Mouse (Mus musculus): ENCODE measurements around the gene Sema3f. TPM values are rescaled to one million over a fixed set of nuclear protein-coding genes. Genes with fewer than 3 reads are reported as not detected.

Gene Sema3f
- polyA plus RNA-seq, 1 experiment from 2014 or later = 33.6 TPM

- 91% methylated on average over 8 of the region's 8 CpGs for WGBS
- Histone ChIP-seq H3K4me3 (peak overlapping the region; percentile 95), H3K36me3 (peaks cover 48% of the 10 kb centered on the region), H3K27me3 (ENCODE audit: low read depth, poor library complexity, severe bottlenecking) (no peaks in the 10 kb centered on the region), H3K4me1 (peaks cover 96% of the 10 kb centered on the region), H3K9me3 (replicated peaks) (no peaks in the 10 kb centered on the region), H3K27ac (peak overlapping the region; percentile 95)
- DNase-seq (ENCODE audit: low spot score) = no peak
Observed at GRCm38 (mm10) chr9:107631861-107632260, 78.4 kb downstream of the Sema3f start.

Other genes with a start within 250 kb of the Sema3f start
- 41.3 and 43.5 TPM in 2 replicates for gene Tmem115, start 176.5 kb downstream of the Sema3f start, polyA plus RNA-seq (2016; fragmentation: Nextera tagmentation; extraction: Ambion mirVana)
- gene Cyb561d2, start 168.3 kb downstream of the Sema3f start, polyA plus RNA-seq (2016; fragmentation: Nextera tagmentation; extraction: Ambion mirVana) = 13.2 and 15.8 TPM in 2 replicates
- 34.0 and 37.3 TPM in 2 replicates for gene Nprl2, start 168.2 kb downstream of the Sema3f start, polyA plus RNA-seq (2016; fragmentation: Nextera tagmentation; extraction: Ambion mirVana)
- 0.25 and 0.33 TPM in 2 replicates for gene Zmynd10, start 163.2 kb downstream of the Sema3f start, polyA plus RNA-seq (2016; fragmentation: Nextera tagmentation; extraction: Ambion mirVana)
- 55.3 and 57.4 TPM in 2 replicates for gene Rassf1, start 158.9 kb downstream of the Sema3f start, polyA plus RNA-seq (2016; fragmentation: Nextera tagmentation; extraction: Ambion mirVana)
- 60.4 and 62.5 TPM in 2 replicates for gene Tusc2, start 147.2 kb downstream of the Sema3f start, polyA plus RNA-seq (2016; fragmentation: Nextera tagmentation; extraction: Ambion mirVana)
- 160 and 168 TPM in 2 replicates for gene Hyal2, start 142.5 kb downstream of the Sema3f start, polyA plus RNA-seq (2016; fragmentation: Nextera tagmentation; extraction: Ambion mirVana)
- gene Hyal1, start 133.5 kb downstream of the Sema3f start, polyA plus RNA-seq (2016; fragmentation: Nextera tagmentation; extraction: Ambion mirVana) = 7.9 and 10.2 TPM in 2 replicates
- gene Naa80, start 131.6 kb downstream of the Sema3f start, polyA plus RNA-seq (2016; fragmentation: Nextera tagmentation; extraction: Ambion mirVana) = 20.1 and 22.5 TPM in 2 replicates
- 0.56 and 0.82 TPM in 2 replicates for gene Hyal3, start 129.7 kb downstream of the Sema3f start, polyA plus RNA-seq (2016; fragmentation: Nextera tagmentation; extraction: Ambion mirVana)
- gene Ifrd2, start 122.8 kb downstream of the Sema3f start, polyA plus RNA-seq (2016; fragmentation: Nextera tagmentation; extraction: Ambion mirVana) = 55.0 and 69.4 TPM in 2 replicates
- gene Sema3b, start 101.2 kb downstream of the Sema3f start, polyA plus RNA-seq (2016; fragmentation: Nextera tagmentation; extraction: Ambion mirVana) = 2.2 and 3.6 TPM in 2 replicates
- 355 and 403 TPM in 2 replicates for gene Gnai2, start 75.1 kb downstream of the Sema3f start, polyA plus RNA-seq (2016; fragmentation: Nextera tagmentation; extraction: Ambion mirVana)
- gene Slc38a3, start 40.9 kb downstream of the Sema3f start, polyA plus RNA-seq (2016; fragmentation: Nextera tagmentation; extraction: Ambion mirVana) = 3.9 and 4.3 TPM in 2 replicates
- 2.6 and 3.3 TPM in 2 replicates for gene Gnat1, start 30.8 kb downstream of the Sema3f start, polyA plus RNA-seq (2016; fragmentation: Nextera tagmentation; extraction: Ambion mirVana)
- 164 and 214 TPM in 2 replicates for gene Rbm5, start 60.5 kb upstream of the Sema3f start, polyA plus RNA-seq (2016; fragmentation: Nextera tagmentation; extraction: Ambion mirVana)
- gene Rbm6, start 162.8 kb upstream of the Sema3f start, polyA plus RNA-seq (2016; fragmentation: Nextera tagmentation; extraction: Ambion mirVana) = 96.4 and 116 TPM in 2 replicates
- 10.9 and 11.6 TPM in 2 replicates for gene Mon1a, start 177.7 kb upstream of the Sema3f start, polyA plus RNA-seq (2016; fragmentation: Nextera tagmentation; extraction: Ambion mirVana)
- gene Mst1r, start 196.4 kb upstream of the Sema3f start, polyA plus RNA-seq (2016; fragmentation: Nextera tagmentation; extraction: Ambion mirVana) = 0.30 and 1.2 TPM in 2 replicates
- not detected in 2 replicates for gene Actl11, start 218.0 kb upstream of the Sema3f start, polyA plus RNA-seq (2016; fragmentation: Nextera tagmentation; extraction: Ambion mirVana)
- gene Camkv, start 225.2 kb upstream of the Sema3f start, polyA plus RNA-seq (2016; fragmentation: Nextera tagmentation; extraction: Ambion mirVana) = 7.5 and 9.9 TPM in 2 replicates
- 43.2 and 45.9 TPM in 2 replicates for gene Traip, start 239.7 kb upstream of the Sema3f start, polyA plus RNA-seq (2016; fragmentation: Nextera tagmentation; extraction: Ambion mirVana)

Data from limb, embryonic 10.5 days (tissue).